Mouse (Mus musculus): ENCODE data around the gene Slit3. TPM values are rescaled to one million over a fixed set of nuclear protein-coding genes. Genes with fewer than 3 reads are reported as not detected.

Gene Slit3
- polyA plus RNA-seq, 1 experiment from 2014 or later: 54.1 TPM

DNA sequence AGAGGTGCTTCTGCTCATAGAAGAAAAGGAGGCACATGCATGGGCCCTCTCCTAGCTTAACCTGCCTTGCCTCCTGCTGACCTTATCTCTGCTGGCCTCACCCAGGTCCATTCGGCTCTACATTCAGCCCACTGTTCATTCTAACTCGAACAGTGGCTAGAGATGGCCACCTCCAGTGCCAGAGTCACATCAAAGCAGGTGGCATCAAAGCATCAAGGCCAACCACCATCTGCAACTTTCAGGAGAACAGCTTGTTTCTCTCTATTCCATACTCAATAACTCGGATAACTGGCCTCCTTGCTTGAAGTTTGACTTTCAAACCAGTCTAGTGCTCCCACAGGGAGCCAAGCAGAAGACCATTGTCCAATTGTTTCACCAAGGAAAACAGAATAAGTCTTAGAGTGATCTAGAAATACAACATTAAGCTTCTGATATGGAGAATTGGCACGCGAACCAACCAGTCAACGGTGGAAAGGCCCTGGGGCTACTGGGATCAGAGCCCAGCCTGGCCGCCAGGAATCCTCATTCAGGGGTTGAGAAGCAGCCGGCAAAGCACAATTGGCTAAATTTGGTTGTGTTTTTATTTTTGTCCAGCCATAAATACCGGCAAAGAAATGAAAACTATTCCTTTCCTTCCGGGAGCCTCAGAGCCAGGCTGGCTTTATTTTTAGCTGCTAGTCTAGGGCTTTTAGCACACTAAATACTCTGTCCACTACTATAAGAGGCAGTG, 110.5 kb downstream of the Slit3 start:
- no peaks in the 10 kb centered on the region for H3K27me3 ChIP-seq (ENCODE audit: insufficient read depth, poor library complexity, severe bottlenecking)
- 90% methylated on average over 10 of the region's 10 CpGs for WGBS
- H3K36me3 ChIP-seq: no peaks in the 10 kb centered on the region
- DNase-seq (ENCODE audit: low spot score): no peak
- H3K9me3 ChIP-seq: no peaks in the 10 kb centered on the region
- H3K4me3 ChIP-seq: no peak overlapping the region
- H3K4me1 ChIP-seq (replicated peaks): peaks cover 5% of the 10 kb centered on the region
- no peak overlapping the region for H3K27ac ChIP-seq

DNA sequence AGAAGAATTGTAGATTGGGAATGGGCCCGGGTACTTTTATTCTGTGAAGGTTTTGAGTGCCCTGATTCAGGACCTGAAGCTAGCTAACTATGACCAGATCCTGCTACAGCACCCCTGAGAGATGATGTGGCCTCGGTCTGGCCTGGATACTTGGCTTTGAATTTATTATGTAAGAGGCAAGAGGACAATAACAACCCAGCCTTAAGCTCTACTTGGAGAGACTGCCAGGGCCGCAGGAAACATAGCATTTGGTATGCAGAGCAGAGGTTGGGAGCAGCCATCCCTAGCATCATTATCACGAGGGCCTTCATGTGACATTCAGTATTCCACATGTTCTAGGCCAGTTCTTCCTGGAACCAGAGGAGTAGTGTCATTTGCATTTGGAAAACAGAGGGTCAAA, 111.3 kb downstream of the Slit3 start:
- no peaks in the 10 kb centered on the region for H3K36me3 ChIP-seq
- H3K9me3 ChIP-seq: no peaks in the 10 kb centered on the region
- WGBS: 89% methylated on average over 4 of the region's 4 CpGs
- no peak overlapping the region for H3K4me3 ChIP-seq
- H3K4me1 ChIP-seq (replicated peaks): peaks cover 5% of the 10 kb centered on the region
- no peaks in the 10 kb centered on the region for H3K27me3 ChIP-seq (ENCODE audit: insufficient read depth, poor library complexity, severe bottlenecking)
- DNase-seq (ENCODE audit: low spot score): no peak
- H3K27ac ChIP-seq: no peak overlapping the region

DNA sequence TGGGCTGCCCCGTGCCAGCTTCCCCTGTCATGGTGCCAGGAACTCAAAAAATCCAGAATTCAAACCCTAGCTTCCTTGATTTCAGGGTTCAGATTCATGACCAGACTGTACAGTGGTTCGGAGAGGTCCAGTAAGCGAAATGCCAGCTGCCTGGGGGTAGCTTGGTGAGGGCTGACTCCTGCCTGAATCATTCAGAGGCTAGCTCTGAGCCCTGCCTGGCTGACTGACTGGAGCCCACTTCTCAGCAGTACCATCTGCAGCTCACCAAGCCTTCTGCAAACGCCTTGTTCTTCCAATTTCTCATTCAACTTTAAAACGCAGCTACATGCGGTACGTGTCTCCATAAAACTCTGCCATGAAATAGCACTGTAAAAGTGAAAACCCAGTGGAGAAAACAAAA, 120.4 kb downstream of the Slit3 start:
- 93% methylated on average over 7 of the region's 7 CpGs for WGBS
- no peak overlapping the region for H3K27ac ChIP-seq
- H3K4me1 ChIP-seq (replicated peaks): no peaks in the 10 kb centered on the region
- H3K9me3 ChIP-seq: no peaks in the 10 kb centered on the region
- no peaks in the 10 kb centered on the region for H3K36me3 ChIP-seq
- no peak for DNase-seq (ENCODE audit: low spot score)
- H3K27me3 ChIP-seq (ENCODE audit: insufficient read depth, poor library complexity, severe bottlenecking): no peaks in the 10 kb centered on the region
- no peak overlapping the region for H3K4me3 ChIP-seq

DNA sequence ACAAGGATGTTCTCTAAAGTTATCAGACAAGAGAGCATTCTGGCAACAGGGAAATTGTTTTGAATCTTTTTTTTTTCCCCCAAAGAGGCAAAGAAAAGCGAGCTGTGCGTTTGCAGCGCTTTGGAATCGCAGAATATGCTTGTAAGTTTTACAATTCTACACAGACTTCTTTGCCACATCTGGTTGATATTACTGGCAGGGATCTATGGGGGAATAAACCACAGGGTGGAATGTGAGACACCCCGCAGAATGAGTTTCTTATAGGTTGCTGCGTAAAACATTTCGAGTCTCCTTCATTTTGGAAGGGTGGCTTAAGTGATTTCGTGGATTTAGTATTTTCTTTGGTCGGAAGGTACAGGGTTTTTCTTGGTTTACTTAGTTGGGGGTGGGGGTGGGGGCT, 122.6 kb downstream of the Slit3 start:
- WGBS: 75% methylated on average over 9 of the region's 9 CpGs
- H3K27me3 ChIP-seq (ENCODE audit: insufficient read depth, poor library complexity, severe bottlenecking): no peaks in the 10 kb centered on the region
- H3K4me3 ChIP-seq: no peak overlapping the region
- no peaks in the 10 kb centered on the region for H3K36me3 ChIP-seq
- DNase-seq (ENCODE audit: low spot score): no peak
- H3K27ac ChIP-seq: no peak overlapping the region
- no peaks in the 10 kb centered on the region for H3K9me3 ChIP-seq
- peaks cover 9% of the 10 kb centered on the region for H3K4me1 ChIP-seq (replicated peaks)

GRCm38 (mm10) chr11:35244526-35244925, 123.5 kb downstream of the Slit3 start:
- WGBS: 95% methylated on average over 7 of the region's 7 CpGs
- H3K27ac ChIP-seq: no peak overlapping the region
- H3K9me3 ChIP-seq: no peaks in the 10 kb centered on the region
- no peak for DNase-seq (ENCODE audit: low spot score)
- no peaks in the 10 kb centered on the region for H3K27me3 ChIP-seq (ENCODE audit: insufficient read depth, poor library complexity, severe bottlenecking)
- no peak overlapping the region for H3K4me3 ChIP-seq
- no peaks in the 10 kb centered on the region for H3K36me3 ChIP-seq
- H3K4me1 ChIP-seq (replicated peaks): peaks cover 9% of the 10 kb centered on the region

GRCm38 (mm10) chr11:35246623-35247022, 125.6 kb downstream of the Slit3 start:
- 76% methylated on average over 3 of the region's 3 CpGs for WGBS
- DNase-seq (ENCODE audit: low spot score): no peak
- Histone ChIP-seq H3K9me3 (no peaks in the 10 kb centered on the region), H3K27me3 (ENCODE audit: insufficient read depth, poor library complexity, severe bottlenecking) (no peaks in the 10 kb centered on the region), H3K27ac (no peak overlapping the region), H3K36me3 (no peaks in the 10 kb centered on the region), H3K4me3 (no peak overlapping the region), H3K4me1 (replicated peaks) (peaks cover 12% of the 10 kb centered on the region)

GRCm38 (mm10) chr11:35248088-35248487, 127.1 kb downstream of the Slit3 start:
- H3K27ac ChIP-seq: no peak overlapping the region
- DNase-seq (ENCODE audit: low spot score): no peak
- no peaks in the 10 kb centered on the region for H3K27me3 ChIP-seq (ENCODE audit: insufficient read depth, poor library complexity, severe bottlenecking)
- peaks cover 12% of the 10 kb centered on the region for H3K4me1 ChIP-seq (replicated peaks)
- WGBS: 81% methylated on average over 5 of the region's 5 CpGs
- H3K9me3 ChIP-seq: no peaks in the 10 kb centered on the region
- no peaks in the 10 kb centered on the region for H3K36me3 ChIP-seq
- no peak overlapping the region for H3K4me3 ChIP-seq

DNA sequence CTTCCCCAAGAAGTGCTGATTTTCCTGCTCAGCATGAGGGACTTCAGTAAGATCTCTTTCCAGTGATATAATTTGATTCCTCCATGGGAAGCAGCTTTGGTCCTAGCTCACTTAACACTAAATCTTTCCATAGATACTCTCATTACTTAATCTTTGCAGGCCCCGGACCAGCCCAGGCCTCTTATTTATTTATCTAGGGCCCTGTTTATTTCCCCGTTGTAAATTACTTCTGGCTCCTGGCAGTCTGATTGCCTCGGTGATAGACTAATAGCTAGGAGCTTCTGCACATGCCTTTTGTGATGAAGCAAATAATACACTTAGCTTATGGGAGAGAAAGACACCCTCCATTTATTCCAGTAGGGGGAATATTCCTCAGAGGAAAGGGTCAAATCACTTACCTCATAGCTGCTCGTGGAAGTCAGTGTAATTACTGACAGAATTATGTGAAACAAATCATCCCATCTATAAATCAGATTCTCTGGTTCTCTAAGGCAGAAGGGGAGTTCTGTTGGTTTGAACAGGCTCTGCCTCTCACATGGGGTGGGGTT, 129.9 kb downstream of the Slit3 start:
- WGBS: 77% methylated on average over 4 of the region's 4 CpGs
- H3K27ac ChIP-seq: no peak overlapping the region
- H3K36me3 ChIP-seq: no peaks in the 10 kb centered on the region
- no peak overlapping the region for H3K4me3 ChIP-seq
- H3K9me3 ChIP-seq: no peaks in the 10 kb centered on the region
- H3K4me1 ChIP-seq (replicated peaks): peaks cover 12% of the 10 kb centered on the region
- DNase-seq (ENCODE audit: low spot score): no peak
- H3K27me3 ChIP-seq (ENCODE audit: insufficient read depth, poor library complexity, severe bottlenecking): no peaks in the 10 kb centered on the region

DNA sequence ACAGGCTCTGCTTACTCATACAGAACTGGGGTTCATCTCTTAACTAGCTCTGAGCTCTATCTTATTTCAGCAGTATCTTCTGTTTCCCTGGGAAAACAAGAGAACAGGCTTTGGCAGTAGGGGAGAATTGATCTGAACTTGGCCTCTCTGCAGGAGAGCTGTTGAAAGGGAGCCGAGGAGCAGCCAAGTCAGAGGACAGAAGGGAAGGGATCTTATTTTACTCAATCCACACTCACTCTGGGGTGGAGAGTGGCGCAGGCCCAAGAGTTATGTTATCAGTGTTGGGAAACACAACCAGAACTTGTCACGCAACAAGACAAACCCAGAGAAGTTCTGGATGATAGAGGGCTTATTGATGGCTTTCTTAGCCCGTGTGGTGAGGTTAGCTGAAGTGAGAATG, 130.9 kb downstream of the Slit3 start:
- H3K9me3 ChIP-seq: no peaks in the 10 kb centered on the region
- no peak for DNase-seq (ENCODE audit: low spot score)
- no peak overlapping the region for H3K4me3 ChIP-seq
- no peak overlapping the region for H3K27ac ChIP-seq
- WGBS: 81% methylated on average over 4 of the region's 4 CpGs
- H3K27me3 ChIP-seq (ENCODE audit: insufficient read depth, poor library complexity, severe bottlenecking): no peaks in the 10 kb centered on the region
- peaks cover 7% of the 10 kb centered on the region for H3K4me1 ChIP-seq (replicated peaks)
- H3K36me3 ChIP-seq: no peaks in the 10 kb centered on the region

- no peaks in the 10 kb centered on the region for H3K9me3 ChIP-seq
- no peak for DNase-seq (ENCODE audit: low spot score)
- no peak overlapping the region for H3K27ac ChIP-seq
- peaks cover 18% of the 10 kb centered on the region for H3K4me1 ChIP-seq (replicated peaks)
- WGBS: 73% methylated on average over 6 of the region's 6 CpGs
- no peaks in the 10 kb centered on the region for H3K27me3 ChIP-seq (ENCODE audit: insufficient read depth, poor library complexity, severe bottlenecking)
- no peak overlapping the region for H3K4me3 ChIP-seq
- no peaks in the 10 kb centered on the region for H3K36me3 ChIP-seq
These were observed 136.3 kb downstream of the Slit3 start for GRCm38 (mm10) chr11:35257351-35257750.

DNA sequence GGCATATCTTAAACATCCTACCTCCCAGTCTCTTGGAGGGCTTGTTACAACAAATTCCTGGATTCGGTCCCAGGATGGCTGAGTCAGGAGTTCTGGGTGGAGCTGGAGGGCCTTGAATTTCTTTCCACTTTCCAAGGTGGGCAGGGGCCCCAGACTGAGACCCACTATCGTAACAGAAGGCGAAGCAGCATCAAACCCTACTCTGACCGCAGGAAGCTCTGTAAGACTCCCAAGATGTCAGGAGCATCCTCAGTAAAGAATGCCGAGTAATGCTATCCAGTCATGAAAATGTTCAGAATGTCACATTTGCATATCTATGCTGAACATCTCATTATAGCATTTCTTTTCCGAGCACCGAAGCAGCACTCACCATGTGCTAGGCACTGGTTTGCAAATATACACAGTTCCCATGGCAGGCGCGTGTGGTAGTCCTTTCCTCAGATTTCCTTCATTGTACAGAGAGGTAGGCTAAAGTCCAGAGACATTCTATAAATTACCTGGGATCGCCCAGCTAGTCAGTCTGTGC, 140.6 kb downstream of the Slit3 start:
- no peak overlapping the region for H3K4me3 ChIP-seq
- 89% methylated on average over 10 of the region's 10 CpGs for WGBS
- DNase-seq (ENCODE audit: low spot score): no peak
- no peaks in the 10 kb centered on the region for H3K27me3 ChIP-seq (ENCODE audit: insufficient read depth, poor library complexity, severe bottlenecking)
- H3K36me3 ChIP-seq: no peaks in the 10 kb centered on the region
- no peak overlapping the region for H3K27ac ChIP-seq
- H3K9me3 ChIP-seq: 0 out of 2 replicates have a peak, but pooled peaks cover 6% of the 10 kb centered on the region
- H3K4me1 ChIP-seq (replicated peaks): peaks cover 20% of the 10 kb centered on the region

DNA sequence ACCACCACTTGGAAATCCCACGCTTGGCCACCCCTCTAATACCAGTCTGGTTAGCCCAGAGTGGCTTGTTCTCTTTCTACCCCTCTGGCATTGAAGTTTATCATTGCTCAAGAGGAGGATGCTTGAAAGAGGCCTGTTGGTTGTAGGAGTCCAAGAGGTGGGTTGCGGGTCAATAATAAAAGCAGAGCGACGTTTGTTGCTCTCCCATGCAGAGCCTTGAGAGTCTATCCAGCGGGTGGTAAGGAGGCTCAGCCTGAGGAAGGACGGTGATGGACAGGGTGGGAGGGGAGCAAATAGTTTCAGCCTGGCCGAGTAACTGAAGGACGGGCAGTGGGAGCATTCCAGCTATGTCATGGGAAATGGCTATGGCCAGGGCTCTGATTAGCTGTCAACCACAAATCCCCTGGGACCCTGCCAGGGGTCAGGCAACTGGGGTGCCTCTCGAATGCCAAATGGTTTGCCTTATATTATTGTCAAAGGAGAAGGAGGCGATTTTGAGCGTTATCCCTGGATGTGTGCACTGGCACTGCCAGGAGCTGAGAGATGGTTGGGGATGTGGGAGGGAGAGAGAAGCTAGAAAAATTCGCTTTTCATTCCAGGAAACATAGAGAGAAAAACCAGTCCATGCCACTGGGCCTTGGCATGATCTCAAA, 141.4 kb downstream of the Slit3 start:
- no peak for DNase-seq (ENCODE audit: low spot score)
- Histone ChIP-seq H3K27me3 (ENCODE audit: insufficient read depth, poor library complexity, severe bottlenecking) (no peaks in the 10 kb centered on the region), H3K27ac (no peak overlapping the region), H3K36me3 (no peaks in the 10 kb centered on the region), H3K4me1 (replicated peaks) (peaks cover 20% of the 10 kb centered on the region), H3K9me3 (0 out of 2 replicates have a peak, but pooled peaks cover 6% of the 10 kb centered on the region), H3K4me3 (no peak overlapping the region)
- WGBS: 47% methylated on average over 12 of the region's 12 CpGs

DNA sequence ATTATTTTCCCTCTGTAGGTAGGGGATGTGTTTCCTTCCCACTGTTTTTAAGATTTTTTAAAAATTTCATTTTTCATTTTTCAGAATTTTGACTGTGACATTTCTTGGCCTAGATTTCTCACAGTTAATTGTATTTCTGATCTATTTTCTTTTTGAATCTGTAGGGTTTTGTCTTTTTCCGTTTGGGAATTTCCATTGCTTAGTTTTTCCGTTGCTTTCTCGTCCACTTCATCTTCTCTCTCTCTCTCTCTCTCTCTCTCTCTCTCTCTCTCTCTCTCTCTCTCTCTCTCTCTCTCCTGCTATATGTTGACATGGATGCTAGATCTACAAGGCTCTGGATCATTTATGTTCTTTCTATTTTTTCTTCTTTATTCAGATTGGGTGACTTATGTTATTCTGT, 143.7 kb downstream of the Slit3 start:
- WGBS: over 99% methylated on average over 3 of the region's 3 CpGs
- no peak for DNase-seq (ENCODE audit: low spot score)
- Histone ChIP-seq H3K4me1 (replicated peaks) (peaks cover 29% of the 10 kb centered on the region), H3K27ac (no peak overlapping the region), H3K36me3 (no peaks in the 10 kb centered on the region), H3K4me3 (no peak overlapping the region), H3K27me3 (ENCODE audit: insufficient read depth, poor library complexity, severe bottlenecking) (no peaks in the 10 kb centered on the region), H3K9me3 (0 out of 2 replicates have a peak, but pooled peaks cover 6% of the 10 kb centered on the region)

Data from hindbrain, embryonic 10.5 days (tissue).